Mouse (Mus musculus): ENCODE data around the gene Nubpl. TPM values are rescaled to one million over a fixed set of nuclear protein-coding genes. Genes with fewer than 3 reads are reported as not detected.
"Not testable (repeated sequence)": the region's sequence is repeated elsewhere in the genome, so short reads cannot be mapped to it uniquely, and the experiment has no call there.

The Nubpl gene
- 12.8 and 14.7 TPM in 2 replicates for total RNA-seq (2021)
- long read RNA-seq, experiment 1, transcript Nubpl-201 (11 exons, 2,987 nt), result major isoform, 15 of 19 reads
- long read RNA-seq, experiment 1, partial matches to known transcripts, result 2 of 19 reads
- long read RNA-seq, experiment 1, other reads (novel, unspliced or antisense), result 2 of 19 reads
- long read RNA-seq, experiment 2, transcript Nubpl-201 (11 exons, 2,987 nt), result major isoform, 15 of 18 reads
- long read RNA-seq, experiment 2, partial matches to known transcripts, result 0 of 18 reads
- long read RNA-seq, experiment 2, other reads (novel, unspliced or antisense), result 3 of 18 reads

DNA sequence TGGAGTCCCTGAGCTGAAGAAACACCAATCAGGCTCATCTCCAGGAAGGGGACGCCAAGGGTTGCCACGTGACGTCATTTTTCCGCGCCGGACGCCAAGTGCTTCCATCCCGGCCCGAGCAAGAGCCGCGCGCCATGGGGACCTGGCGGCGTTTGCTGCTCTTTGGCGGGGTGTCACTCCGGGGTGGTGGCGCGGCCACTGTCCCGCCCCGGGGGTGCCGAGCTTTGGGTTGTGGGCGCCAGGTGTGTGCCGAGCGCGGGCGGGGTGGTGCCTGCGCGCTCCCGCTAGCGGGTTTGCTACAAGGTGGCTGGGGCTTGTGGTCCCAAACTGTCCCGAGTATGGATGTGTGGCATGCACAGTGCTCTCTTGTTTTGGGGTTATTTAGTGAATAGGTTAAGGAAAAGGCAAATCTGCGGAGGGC lies at the start of gene Nubpl:
Gene Nubpl, plus strand, starts transcription at position 88 of the 421 bp plus-strand sequence.
- peak; percentile 98 for DNase-seq

GRCm38 (mm10) chr12:52049324-52049723 lies 48.2 kb upstream of the Nubpl start:
- no peak for DNase-seq

- not testable (repeated sequence) for DNase-seq
Measured at GRCm38 (mm10) chr12:52079296-52079695, 18.2 kb upstream of the Nubpl start.

DNA sequence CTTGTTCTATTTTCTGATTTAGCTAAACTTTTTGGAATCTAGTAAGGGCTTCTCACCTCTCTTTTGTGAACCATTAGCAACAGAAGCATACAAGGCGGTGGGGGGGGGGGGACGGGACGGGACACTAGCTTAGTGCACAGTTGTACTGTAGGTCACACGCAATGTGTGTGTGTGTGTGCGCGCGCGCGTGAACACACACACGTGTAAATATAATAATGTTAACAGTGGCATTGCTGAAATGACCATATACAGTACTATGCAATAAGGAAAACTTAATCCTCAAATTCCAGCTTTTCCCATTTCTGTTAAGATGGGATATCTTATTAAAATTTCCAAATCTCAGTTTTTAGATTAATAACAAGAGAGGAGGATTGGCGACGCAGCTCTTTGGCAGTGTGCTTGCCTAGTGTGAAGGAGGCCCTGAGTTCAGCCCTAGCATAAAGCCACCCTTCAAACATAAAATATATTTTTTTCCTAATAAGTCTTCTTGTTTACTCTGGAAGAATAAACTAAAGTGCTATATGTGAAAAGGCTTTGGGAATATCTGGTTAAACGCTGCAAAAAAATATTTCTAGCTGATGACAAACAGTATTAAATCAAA lies 388 bp upstream of the Nubpl start:
- DNase-seq, result no peak

- DNase-seq, result no peak
Measured at GRCm38 (mm10) chr12:52120276-52120675, 22.7 kb downstream of the Nubpl start.

- peak; percentile 41 for DNase-seq
Measured at GRCm38 (mm10) chr12:52126407-52126806, 28.9 kb downstream of the Nubpl start.

DNA sequence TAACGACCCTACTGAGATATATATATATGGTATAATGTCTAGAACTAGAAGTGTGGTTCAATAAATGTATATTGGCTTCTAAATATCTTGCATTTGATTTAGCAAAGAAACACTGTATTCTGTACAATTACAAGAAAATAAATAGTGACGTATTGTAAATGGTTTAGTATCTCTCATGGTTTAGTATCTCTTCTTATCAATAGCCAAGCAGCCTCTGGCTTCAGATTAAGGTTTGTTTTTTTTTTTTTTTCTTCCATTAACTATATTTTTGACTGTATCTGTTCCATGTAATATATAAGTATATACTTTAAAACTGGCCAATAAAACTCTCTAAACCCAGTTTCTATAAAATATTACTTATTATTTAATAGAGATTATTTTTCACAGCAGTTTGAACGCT lies 31.5 kb downstream of the Nubpl start:
- DNase-seq, result no peak

- peak; percentile 54 for DNase-seq
Measured at GRCm38 (mm10) chr12:52132256-52132655, 34.7 kb downstream of the Nubpl start.

GRCm38 (mm10) chr12:52138296-52138695 lies 40.8 kb downstream of the Nubpl start:
- DNase-seq, result no peak

DNA sequence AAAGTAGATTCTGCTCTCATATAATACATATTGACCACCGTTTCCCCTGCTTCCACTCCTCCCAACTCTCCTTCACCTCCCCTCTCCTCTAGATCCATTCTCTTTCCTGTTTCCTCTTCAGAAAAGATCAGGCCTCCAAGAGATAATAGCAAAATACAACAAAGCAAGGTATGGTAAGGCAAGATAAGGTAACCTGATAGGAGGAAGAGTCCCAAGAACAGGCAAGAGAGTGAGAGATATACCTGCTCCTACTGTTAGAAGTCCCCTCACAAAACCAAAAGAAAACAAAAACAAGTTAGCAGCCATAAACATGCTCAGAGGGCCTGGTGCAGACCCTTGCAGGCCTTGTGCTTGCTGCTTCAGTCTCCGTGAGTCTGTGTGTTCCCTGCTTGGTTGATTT lies 49.1 kb downstream of the Nubpl start:
- no peak for DNase-seq

DNA sequence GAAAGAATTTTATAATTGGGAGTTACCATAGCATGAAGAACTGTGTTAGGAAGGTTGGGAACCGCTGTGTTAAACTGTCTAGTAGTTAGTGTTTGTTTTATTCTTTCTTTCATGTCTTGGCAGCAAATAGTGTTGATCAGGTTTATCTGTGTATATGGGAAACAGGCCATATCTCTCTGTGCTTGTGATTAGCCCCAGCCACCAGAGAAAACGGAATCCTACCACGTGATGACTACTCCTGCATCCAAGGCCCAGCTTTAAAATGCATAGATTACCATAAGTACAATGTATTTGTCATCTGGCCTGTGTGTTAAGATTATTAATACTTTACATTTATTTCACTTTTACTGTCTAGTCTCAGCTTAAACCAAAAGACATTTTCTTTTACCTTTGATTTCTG lies 51.9 kb downstream of the Nubpl start:
- DNase-seq, result no peak

GRCm38 (mm10) chr12:52152071-52152470 lies 54.5 kb downstream of the Nubpl start:
- DNase-seq, result no peak

DNA sequence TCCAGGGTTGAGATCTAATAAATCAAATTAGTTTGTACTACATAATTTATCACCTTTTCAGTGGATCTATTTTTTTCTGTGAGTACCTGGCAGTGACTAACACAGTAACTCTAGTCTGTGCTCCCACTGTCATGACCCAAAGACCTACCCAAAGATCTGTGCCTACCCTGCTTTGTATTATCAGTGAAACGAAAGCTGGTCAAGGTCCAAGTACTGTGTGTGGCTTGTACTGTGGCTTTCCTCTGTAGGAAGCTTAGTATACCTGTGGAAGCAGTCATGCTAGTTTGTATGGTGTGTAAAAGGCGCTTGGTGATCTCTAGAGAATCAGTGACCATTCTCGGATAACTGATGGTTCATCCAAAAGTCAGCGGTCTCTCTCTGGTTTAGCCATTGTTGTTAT lies 57.4 kb downstream of the Nubpl start:
- DNase-seq, result no peak

DNA sequence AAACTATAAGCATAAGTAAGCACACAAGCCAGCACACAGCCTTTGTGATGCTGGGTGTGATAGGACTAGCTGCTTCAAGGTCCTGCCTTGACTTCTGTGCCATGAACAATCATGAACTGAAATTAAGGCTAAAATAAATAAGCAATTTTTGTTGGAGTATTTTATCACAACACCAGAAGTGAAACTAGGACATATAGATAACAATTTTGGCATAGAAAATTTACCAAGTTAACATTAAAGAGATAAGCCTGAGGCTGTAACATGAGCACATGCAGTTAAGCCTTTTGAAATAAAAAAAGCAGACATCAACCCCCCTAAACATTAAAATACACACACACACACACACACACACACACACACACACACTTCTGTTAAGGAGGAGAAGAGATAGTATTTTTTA lies 66.9 kb downstream of the Nubpl start:
- no peak for DNase-seq

GRCm38 (mm10) chr12:52186205-52186793 lies 88.8 kb downstream of the Nubpl start:
- no peak for DNase-seq

GRCm38 (mm10) chr12:52186963-52187590 lies 89.5 kb downstream of the Nubpl start:
- no peak for DNase-seq

GRCm38 (mm10) chr12:52198471-52198870 lies 100.9 kb downstream of the Nubpl start:
- DNase-seq, result no peak

DNA sequence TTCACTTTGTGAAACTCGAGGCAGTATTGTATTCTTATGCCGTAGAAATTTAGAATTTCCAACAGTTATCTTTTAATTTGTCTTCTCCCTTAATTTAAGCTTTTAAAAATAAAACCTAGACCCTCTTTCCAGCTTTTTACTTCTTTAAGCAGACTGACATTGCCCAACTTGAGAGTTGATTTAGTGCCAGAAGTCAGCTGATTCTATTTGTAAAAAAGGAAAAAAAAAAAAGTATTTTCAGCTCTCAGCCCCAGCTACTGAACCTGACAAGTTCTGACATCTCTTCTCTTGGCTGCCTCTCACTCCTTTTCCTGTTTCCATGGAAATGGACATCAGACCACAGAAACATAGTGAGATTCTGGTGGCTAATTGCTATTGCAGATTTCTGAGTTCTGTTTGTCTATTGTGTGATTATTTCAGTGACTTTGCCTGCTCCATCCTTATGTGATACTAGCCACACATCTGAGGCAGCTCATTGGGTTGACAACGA lies 111.6 kb downstream of the Nubpl start:
- DNase-seq, result no peak

DNA sequence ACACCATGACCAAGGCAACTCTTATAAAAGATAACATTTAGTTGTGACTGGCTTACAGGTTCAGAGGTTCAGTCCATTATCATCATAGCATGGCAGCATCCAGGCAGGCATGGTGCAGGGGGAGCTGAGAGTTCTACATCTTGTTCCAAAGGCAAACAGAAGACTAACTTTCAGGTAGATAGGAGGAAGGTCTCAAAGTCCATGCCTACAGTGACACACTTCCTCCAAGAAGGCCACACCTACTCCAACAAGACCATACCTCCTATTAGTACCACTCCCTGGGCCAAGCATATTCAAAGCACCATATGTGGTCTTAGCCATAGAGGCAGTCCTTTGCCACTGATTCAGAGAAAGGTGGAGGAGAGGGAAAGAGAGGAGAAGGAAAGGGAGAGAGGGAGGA lies 113.6 kb downstream of the Nubpl start:
- no peak for DNase-seq

GRCm38 (mm10) chr12:52214837-52215236 lies 117.3 kb downstream of the Nubpl start:
- no peak for DNase-seq

DNA sequence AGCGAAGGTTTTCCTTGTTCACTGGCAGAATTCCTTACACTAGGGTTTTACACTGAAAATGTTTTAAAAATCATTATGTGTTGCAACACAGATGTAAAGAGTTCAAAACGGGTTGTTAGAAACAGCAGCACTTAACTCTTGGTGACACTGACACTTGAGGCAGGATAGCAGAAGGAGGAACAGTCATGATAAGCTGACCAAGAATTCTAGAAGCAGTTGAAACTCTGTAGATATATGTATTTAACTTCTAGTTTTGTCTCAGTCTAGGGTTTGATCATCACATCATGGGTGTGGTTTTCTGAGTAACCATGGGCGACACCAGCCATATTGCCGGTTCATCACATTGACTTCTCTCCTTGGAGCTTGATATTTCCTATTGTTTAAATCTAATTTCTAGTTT lies 127.4 kb downstream of the Nubpl start:
- DNase-seq, result no peak

GRCm38 (mm10) chr12:52228746-52229145 lies 131.2 kb downstream of the Nubpl start:
- DNase-seq, result peak; percentile 26

DNA sequence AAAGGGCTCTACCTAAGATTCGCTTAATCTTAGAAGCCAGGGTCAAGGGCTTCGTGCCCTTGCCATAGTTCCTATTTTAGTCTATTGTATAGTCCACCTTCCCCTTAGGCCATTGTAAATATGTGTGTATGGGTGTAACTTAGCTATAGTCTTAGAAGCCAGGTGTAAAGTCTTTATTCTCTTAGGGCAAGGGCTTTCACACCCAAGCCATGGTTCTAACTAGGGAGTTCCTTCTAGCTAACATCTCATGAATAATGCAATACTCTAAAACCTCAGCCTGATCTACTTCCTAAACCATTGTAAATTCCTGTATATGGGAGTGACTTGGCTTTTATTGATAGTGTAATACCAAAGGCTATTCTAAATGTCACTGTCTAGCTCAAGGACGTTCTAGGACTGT lies 134.4 kb downstream of the Nubpl start:
- not testable (repeated sequence) for DNase-seq

All from adrenal gland, postnatal 14 days (tissue).